Mouse (Mus musculus) c-Kit-positive CD71-negative TER-119-negative erythroid progenitor cells, embryonic 14.5 days (primary cell): ENCODE results near the gene Xpo6.

ENCODE experiments used
- DNase-seq: peaks from one replicate; pipeline ENCODE4 v3.0.0-alpha.2; 2013; ENCODE audit warnings: low read depth

The Xpo6 gene

GRCm38 (mm10) chr7:126200178-126200996, at the start of gene Xpo6:
Gene Xpo6, minus strand, starts transcription at chr7:126200501.
- DNase-seq = peak; percentile 95

DNA sequence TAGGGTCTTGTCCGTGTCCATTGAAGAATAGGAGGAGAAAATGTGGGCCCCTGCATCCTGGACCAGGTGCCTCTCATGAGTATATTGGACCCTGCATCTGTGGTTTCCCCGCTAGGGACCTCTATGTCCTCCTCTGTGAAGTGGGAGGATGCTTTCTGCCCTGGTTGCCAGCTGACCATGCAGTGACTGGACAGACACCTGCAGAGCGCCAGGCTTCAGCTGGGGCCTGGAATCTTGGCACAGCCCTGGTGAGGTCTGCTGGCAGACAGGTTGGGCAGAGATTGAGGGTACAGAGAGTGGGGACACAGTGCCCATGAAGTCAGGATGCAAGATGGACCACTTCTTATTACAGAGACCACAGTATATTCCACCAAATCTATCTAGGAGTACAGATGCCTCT, 49.7 kb upstream of the Xpo6 start:
- DNase-seq = no peak

GRCm38 (mm10) chr7:126249146-126249545, 48.8 kb upstream of the Xpo6 start:
- DNase-seq = no peak

DNA sequence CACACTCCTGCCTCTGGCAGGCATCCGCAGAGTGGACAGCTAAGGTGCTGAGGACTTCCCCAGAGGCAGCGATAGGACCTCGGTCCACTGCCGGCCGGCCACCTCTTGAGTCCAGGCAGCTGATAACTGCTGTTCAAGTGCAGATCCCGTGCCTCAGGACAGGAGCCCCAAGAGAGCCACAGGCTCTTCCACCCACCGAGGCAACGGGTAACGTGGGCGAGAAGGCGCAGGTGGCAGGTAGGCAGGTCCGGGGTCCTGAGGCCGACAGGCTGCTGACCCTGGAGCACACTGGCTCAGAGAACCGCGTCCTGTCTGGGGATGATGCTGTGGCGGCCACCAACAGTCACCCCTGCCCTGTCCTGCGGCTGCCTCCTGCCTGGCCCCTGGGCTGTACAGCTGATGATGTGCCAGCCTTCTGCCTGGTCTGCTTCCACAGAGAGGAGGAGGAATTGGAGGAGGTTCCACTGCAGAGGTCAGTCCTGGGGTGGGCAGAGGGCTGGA, 48.4 kb upstream of the Xpo6 start:
- DNase-seq = no peak

GRCm38 (mm10) chr7:126248088-126248487, 47.8 kb upstream of the Xpo6 start:
- no peak for DNase-seq

DNA sequence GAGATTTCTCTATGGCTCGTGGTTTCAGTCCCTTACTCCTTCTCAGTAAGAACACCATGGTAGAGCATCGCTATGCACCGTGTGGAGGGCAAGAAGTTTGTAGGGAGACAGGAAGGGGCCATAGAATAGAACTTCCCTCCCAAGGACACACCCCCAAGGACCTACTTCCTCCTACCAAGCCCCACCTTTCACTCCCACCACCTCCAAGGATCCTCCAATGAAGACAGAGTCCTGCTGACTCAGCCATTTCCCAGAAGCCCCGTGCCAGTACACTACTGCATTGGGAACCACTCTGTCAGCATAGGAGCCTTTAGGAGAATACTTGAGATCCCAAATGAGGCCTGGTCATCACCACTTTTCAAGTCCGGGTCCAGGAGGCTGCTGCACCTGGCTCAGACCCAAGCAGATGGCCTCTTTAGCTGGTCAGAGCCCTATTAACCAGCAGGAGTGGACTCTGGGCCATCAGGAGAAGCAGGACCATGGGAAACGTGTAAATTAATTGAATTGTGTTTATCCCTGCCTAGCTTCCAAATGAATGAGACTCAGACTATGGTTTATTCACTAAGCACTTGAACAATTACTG, 44.0 kb upstream of the Xpo6 start:
- no peak for DNase-seq

DNA sequence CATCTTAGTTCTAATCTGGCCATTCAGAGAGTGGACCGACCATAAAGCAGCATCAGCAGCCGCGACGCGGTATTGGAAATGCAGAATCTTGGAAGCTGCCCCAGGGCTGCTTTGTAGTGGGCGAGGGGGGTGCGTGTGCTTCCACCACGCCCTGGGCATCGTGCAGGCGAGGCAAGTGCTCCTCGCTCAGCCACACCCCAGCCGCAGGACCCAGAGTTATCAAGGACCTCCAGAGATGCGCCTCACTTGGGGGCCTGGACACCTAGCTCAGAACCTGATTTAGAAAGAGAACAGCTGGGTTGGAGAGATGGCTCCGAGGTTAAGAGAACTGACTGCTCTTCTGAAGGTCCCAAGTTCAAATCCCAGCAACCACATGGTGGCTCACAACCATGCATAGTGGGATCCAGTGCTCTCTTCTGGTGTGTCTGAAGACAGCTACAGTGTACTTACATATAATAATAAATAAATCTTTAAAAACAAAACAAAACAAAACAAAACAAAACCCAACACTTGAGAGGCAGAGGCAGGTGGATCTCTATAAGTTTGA, 40.6 kb upstream of the Xpo6 start:
- DNase-seq = no peak

DNA sequence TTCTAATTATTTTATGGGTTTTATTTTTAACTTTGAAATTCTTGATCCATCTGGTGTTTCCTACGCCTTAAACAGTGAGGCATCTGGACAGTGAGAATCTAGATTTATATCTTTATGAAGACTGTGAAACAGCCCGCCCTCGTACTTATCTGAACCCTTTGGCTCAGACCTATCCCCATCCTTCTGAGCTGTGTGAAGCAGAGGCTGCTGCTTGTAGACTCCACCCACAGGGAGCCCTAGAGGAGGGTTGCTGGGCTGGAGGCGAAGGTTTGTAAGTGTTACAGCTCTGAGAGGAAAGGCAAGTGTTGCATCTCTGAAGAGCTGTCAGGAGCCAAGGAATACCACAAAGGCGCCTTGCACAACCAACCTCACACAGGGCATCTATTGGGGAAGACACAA, 36.5 kb upstream of the Xpo6 start:
- DNase-seq = no peak

DNA sequence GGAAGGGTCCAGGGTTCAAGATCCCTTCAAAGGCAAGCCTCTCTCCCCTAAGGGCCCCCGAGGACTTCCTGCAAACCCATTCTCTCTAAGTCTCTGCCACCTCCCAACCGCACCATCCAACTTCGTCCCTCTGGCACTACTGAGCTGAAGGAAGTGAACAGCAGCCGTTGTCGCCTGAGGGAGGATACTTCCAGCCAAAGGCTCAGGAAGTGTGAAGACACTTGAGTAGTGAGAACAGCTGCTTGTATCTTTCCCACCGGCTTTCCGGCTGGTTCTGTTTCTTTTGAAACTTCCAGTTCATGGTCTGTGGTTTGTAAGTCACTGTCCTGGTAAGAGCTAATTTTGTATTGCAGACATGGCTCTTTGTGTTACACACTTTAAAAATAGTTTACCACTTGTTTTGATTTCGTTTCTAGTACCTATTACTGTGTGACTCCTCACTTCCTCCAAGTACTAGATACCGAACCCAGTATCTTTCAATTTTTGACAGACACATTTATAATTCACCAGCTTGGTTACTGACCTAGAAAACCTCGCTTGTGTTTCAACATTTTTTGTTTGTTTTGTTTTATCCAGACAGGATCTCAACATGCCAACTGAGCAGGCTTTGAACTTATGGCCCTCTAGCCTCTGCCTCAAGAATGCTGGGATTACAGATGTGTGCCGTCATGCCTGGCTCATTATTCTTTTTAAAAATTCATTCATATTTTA, 35.9 kb upstream of the Xpo6 start:
- no peak for DNase-seq

DNA sequence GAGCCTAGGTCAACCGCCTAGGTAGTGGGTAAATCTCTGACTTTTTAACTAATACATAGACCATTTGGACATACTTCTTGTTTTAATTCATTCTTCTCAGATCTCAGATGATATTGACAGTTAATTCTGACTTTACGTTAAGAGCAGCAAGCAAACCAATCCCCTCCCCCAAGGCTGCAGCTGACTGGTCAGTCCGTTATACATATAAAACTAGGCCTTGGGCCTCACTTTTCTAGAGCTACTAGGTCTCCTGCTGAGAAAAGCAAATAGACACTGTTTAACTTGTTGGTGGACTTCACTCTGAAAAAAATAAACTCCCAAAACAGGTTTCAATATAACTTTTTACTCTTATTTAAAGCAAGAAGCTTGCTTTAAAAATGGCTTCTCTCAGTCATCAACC, 34.3 kb upstream of the Xpo6 start:
- no peak for DNase-seq

- DNase-seq = no peak
Observed at GRCm38 (mm10) chr7:126232345-126233071, 32.2 kb upstream of the Xpo6 start.

- no peak for DNase-seq
Observed at GRCm38 (mm10) chr7:126230357-126231148, 30.3 kb upstream of the Xpo6 start.

DNA sequence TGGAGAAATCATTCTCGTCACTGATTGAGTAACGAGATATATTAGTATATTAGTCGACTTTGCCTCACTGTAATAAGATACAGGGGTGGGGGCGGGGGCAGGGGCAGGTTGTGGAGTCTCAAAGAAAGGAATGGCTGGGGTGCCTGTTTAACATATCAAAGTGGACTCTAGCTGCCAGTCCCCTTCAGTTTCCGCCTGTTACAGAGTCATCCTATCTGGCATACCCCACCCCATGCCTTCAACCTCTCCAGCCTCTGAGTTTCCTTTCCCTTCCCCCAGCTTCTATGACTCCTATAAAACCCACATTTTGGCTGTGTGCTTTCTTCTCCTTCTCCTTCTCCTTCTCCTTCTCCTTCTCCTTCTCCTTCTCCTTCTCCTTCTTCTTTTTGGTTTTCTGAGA, 25.8 kb upstream of the Xpo6 start:
- DNase-seq = no peak

DNA sequence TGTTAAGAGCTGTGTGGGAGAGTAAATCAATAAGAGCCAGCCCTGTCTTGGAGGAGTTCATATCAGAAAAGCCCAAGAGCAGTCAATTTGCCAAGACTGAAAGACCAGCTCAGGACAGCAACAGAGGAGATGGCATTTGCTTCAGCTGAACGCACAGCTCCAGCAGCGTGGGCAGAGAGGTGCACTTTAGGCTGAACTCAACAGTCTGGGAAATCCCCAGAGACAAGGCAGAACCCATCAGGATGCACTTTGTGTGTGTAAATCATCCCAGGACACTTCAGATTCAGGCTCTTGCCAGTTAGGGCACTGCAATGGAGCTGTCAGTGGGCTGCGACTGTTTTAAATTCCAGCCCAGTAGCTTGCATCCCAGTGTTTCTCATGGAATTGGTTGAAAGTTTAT, 22.5 kb upstream of the Xpo6 start:
- no peak for DNase-seq

GRCm38 (mm10) chr7:126220611-126221010, 20.3 kb upstream of the Xpo6 start:
- DNase-seq = no peak

- DNase-seq = no peak
Observed at GRCm38 (mm10) chr7:126218311-126218710, 18.0 kb upstream of the Xpo6 start.

GRCm38 (mm10) chr7:126216867-126217266, 16.6 kb upstream of the Xpo6 start:
- no peak for DNase-seq

DNA sequence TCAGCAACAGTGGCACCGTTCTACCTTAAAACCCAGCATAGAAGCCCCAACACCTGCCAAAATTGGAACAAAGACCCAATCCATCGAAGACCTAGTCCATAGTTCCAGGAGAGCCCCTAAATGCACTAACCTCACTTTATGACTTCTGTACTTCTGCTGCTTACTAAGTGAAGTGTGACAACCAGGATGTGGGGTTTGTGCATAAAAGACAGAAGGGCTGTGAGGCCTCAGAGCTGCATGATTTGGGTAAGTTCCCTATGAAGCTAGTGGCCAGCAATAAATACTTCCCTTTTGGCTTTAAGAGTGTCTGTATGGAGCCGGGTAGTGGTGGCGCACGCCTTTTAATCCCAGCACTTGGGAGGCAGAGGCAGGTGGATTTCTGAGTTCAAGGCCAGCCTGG, 10.6 kb upstream of the Xpo6 start:
- no peak for DNase-seq

DNA sequence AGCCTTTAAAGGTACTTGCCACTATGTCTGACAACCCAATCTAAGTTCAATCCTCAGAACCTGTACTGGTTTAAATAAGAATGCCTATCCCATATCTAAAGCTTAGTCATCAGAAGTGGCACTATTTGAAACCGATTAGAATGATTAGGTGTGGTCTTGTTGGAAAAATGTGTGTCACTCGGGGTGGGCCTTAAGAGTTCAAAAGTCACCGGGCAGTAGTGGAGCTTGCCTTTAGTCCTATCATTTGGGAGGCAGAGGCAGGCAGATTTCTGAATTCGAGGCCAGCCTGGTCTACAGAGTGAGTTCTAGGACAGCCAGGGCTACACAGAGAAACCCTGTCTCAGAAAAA, 670 bp upstream of the Xpo6 start:
- no peak for DNase-seq

DNA sequence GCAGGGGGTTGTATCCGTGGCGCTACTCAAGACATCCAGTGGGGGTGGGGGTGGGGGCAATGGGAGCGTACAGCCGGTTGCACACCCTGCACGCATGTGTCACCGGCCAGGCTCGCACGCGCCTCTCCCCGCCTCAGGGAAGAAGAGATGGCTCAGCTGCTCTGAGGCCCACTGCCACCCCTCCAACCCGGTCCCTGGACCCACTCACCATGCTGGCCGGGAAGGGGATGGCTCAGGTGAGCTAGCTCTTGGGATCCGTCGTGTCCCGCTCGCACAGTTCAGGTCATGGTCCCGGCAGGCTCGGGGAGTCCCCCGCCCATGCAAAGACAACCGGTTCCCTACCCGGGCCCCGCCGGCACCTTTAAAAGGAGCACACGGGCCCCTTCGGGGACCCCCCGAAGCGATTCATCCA, 604 bp downstream of the Xpo6 start:
- DNase-seq = peak; percentile 36

GRCm38 (mm10) chr7:126198926-126199325, 1.4 kb downstream of the Xpo6 start:
- DNase-seq = no peak
